Mouse (Mus musculus): Measurements from ENCODE around the gene Arhgap8. TPM values are rescaled to one million over a fixed set of nuclear protein-coding genes. Genes with fewer than 3 reads are reported as not detected.

The Arhgap8 gene
- polyA plus RNA-seq, 1 experiment from 2014 or later, result 0.46 TPM

GRCm38 (mm10) chr15:84679090-84679489, 40.8 kb upstream of the Arhgap8 start:
- no peak for ATAC-seq (ENCODE audit: low FRiP score, low TSS enrichment)
- Histone ChIP-seq H3K9ac (replicated peaks; ENCODE audit: low read length) (no peak overlapping the region), H3K4me3 (replicated peaks; ENCODE audit: low read depth, low read length) (no peak overlapping the region), H3K4me2 (ENCODE audit: low read length) (no peak overlapping the region), H3K27me3 (ENCODE audit: control insufficient read depth, insufficient read depth, low read length) (peaks cover 30% of the 10 kb centered on the region), H3K9me3 (ENCODE audit: control insufficient read depth, low read length) (no peaks in the 10 kb centered on the region), H3K4me1 (ENCODE audit: control insufficient read depth, insufficient read depth, low read length) (peaks cover 6% of the 10 kb centered on the region; the same call in 1 of the 2 replicates), H3K27ac (replicated peaks; ENCODE audit: low read depth, low read length) (no peak overlapping the region), H3K36me3 (ENCODE audit: control insufficient read depth, insufficient read depth, low read length) (no peaks in the 10 kb centered on the region)
- DNase-seq, result no peak
- 97% methylated on average over 4 of the region's 4 CpGs for WGBS

GRCm38 (mm10) chr15:84679794-84680193, 40.1 kb upstream of the Arhgap8 start:
- H3K9ac ChIP-seq (replicated peaks; ENCODE audit: low read length), result no peak overlapping the region
- DNase-seq, result no peak
- no peak for ATAC-seq (ENCODE audit: low FRiP score, low TSS enrichment)
- peaks cover 6% of the 10 kb centered on the region; the same call in 1 of the 2 replicates for H3K4me1 ChIP-seq (ENCODE audit: control insufficient read depth, insufficient read depth, low read length)
- no peak overlapping the region for H3K4me2 ChIP-seq (ENCODE audit: low read length)
- no peak overlapping the region for H3K4me3 ChIP-seq (replicated peaks; ENCODE audit: low read depth, low read length)
- H3K9me3 ChIP-seq (ENCODE audit: control insufficient read depth, low read length), result no peaks in the 10 kb centered on the region
- WGBS, result 74% methylated on average over 3 of the region's 3 CpGs
- no peaks in the 10 kb centered on the region for H3K36me3 ChIP-seq (ENCODE audit: control insufficient read depth, insufficient read depth, low read length)
- H3K27ac ChIP-seq (replicated peaks; ENCODE audit: low read depth, low read length), result no peak overlapping the region
- H3K27me3 ChIP-seq (ENCODE audit: control insufficient read depth, insufficient read depth, low read length), result peaks cover 30% of the 10 kb centered on the region

DNA sequence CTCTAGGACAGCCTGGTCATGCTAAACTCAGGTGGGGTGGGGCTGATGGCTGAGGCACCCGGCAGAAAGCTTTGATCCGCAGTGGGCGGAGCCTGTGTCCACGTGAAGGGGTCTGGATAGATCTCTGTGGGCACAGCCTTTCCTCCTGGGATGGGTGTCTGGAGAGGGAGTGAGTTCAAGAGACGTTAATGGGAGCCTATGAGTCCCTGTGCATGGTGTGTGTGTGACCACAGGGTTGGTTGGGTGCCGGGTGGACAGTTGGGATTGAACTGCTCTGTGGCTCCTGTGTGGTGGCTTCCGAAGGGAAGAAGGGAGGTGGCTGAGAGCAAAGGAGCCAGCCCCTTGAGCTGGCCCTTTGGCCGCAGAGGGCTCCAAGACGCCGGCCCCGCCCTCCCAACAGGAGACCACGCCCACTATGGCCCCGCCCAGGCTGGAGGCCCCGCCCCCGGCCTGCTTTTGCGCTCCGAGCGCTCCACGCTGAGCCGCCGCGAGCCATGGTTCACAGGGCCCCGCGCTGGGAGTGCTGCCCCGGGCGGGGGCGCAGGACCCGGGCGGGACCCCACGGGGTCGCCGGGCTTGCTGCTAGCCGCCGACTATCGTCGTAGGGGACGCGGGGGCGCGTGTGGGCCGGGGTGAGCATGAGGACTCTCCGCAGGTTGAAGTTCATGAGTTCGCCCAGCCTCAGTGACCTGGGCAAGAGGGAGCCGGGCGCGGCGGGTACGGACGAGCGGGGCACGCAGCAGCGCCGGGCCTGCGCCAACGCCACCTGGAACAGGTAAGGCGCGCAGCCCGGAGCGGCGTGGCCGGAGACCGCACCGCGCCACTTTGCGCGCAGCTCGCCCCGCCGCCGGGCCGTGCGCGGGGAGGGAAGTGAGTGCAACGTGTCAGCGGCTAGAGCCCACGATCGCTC, 39.1 kb upstream of the Arhgap8 start:
- DNase-seq (peak; percentile 67), ATAC-seq (ENCODE audit: low FRiP score, low TSS enrichment) (peak; percentile 60; the same call in 1 of the 2 replicates)
- peak overlapping the region; percentile 44 for H3K4me3 ChIP-seq (replicated peaks; ENCODE audit: low read depth, low read length)
- H3K27ac ChIP-seq (replicated peaks; ENCODE audit: low read depth, low read length), result no peak overlapping the region
- H3K4me2 ChIP-seq (ENCODE audit: low read length), result peak overlapping the region; percentile 90
- peaks cover 6% of the 10 kb centered on the region; the same call in 1 of the 2 replicates for H3K4me1 ChIP-seq (ENCODE audit: control insufficient read depth, insufficient read depth, low read length)
- under 1% methylated on average over 70 of the region's 77 CpGs for WGBS
- H3K9ac ChIP-seq (replicated peaks; ENCODE audit: low read length), result peak overlapping the region; percentile 36
- H3K27me3 ChIP-seq (ENCODE audit: control insufficient read depth, insufficient read depth, low read length), result peaks cover 30% of the 10 kb centered on the region
- H3K9me3 ChIP-seq (ENCODE audit: control insufficient read depth, low read length), result no peaks in the 10 kb centered on the region
- no peaks in the 10 kb centered on the region for H3K36me3 ChIP-seq (ENCODE audit: control insufficient read depth, insufficient read depth, low read length)

GRCm38 (mm10) chr15:84681455-84682193, 38.2 kb upstream of the Arhgap8 start:
- Histone ChIP-seq H3K27me3 (ENCODE audit: control insufficient read depth, insufficient read depth, low read length) (peaks cover 30% of the 10 kb centered on the region), H3K9ac (replicated peaks; ENCODE audit: low read length) (peak overlapping the region; percentile 36), H3K4me2 (ENCODE audit: low read length) (peak overlapping the region; percentile 90), H3K4me1 (ENCODE audit: control insufficient read depth, insufficient read depth, low read length) (peaks cover 6% of the 10 kb centered on the region; the same call in 1 of the 2 replicates), H3K9me3 (ENCODE audit: control insufficient read depth, low read length) (no peaks in the 10 kb centered on the region), H3K27ac (replicated peaks; ENCODE audit: low read depth, low read length) (no peak overlapping the region), H3K4me3 (replicated peaks; ENCODE audit: low read depth, low read length) (peak overlapping the region; percentile 44), H3K36me3 (ENCODE audit: control insufficient read depth, insufficient read depth, low read length) (no peaks in the 10 kb centered on the region)
- DNase-seq, result peak; percentile 46
- WGBS, result 2% methylated on average over 31 of the region's 31 CpGs
- ATAC-seq (ENCODE audit: low FRiP score, low TSS enrichment), result no peak

GRCm38 (mm10) chr15:84682206-84682605, 37.6 kb upstream of the Arhgap8 start:
- Histone ChIP-seq H3K4me1 (ENCODE audit: control insufficient read depth, insufficient read depth, low read length) (peaks cover 6% of the 10 kb centered on the region; the same call in 1 of the 2 replicates), H3K27ac (replicated peaks; ENCODE audit: low read depth, low read length) (no peak overlapping the region), H3K9ac (replicated peaks; ENCODE audit: low read length) (no peak overlapping the region), H3K4me3 (replicated peaks; ENCODE audit: low read depth, low read length) (no peak overlapping the region), H3K4me2 (ENCODE audit: low read length) (no peak overlapping the region; the same call in 1 of the 2 replicates), H3K36me3 (ENCODE audit: control insufficient read depth, insufficient read depth, low read length) (no peaks in the 10 kb centered on the region), H3K27me3 (ENCODE audit: control insufficient read depth, insufficient read depth, low read length) (peaks cover 30% of the 10 kb centered on the region), H3K9me3 (ENCODE audit: control insufficient read depth, low read length) (no peaks in the 10 kb centered on the region)
- WGBS, result 69% methylated on average over 3 of the region's 3 CpGs
- DNase-seq (no peak), ATAC-seq (ENCODE audit: low FRiP score, low TSS enrichment) (no peak)

GRCm38 (mm10) chr15:84682821-84683220, 37.0 kb upstream of the Arhgap8 start:
- ATAC-seq (ENCODE audit: low FRiP score, low TSS enrichment) (no peak), DNase-seq (no peak)
- no peak overlapping the region for H3K4me2 ChIP-seq (ENCODE audit: low read length)
- WGBS, result 70% methylated on average over 5 of the region's 5 CpGs
- no peak overlapping the region for H3K27ac ChIP-seq (replicated peaks; ENCODE audit: low read depth, low read length)
- no peaks in the 10 kb centered on the region for H3K9me3 ChIP-seq (ENCODE audit: control insufficient read depth, low read length)
- H3K27me3 ChIP-seq (ENCODE audit: control insufficient read depth, insufficient read depth, low read length), result peaks cover 30% of the 10 kb centered on the region
- peaks cover 6% of the 10 kb centered on the region; the same call in 1 of the 2 replicates for H3K4me1 ChIP-seq (ENCODE audit: control insufficient read depth, insufficient read depth, low read length)
- no peak overlapping the region for H3K9ac ChIP-seq (replicated peaks; ENCODE audit: low read length)
- no peaks in the 10 kb centered on the region for H3K36me3 ChIP-seq (ENCODE audit: control insufficient read depth, insufficient read depth, low read length)
- no peak overlapping the region for H3K4me3 ChIP-seq (replicated peaks; ENCODE audit: low read depth, low read length)

- 67% methylated on average over 5 of the region's 5 CpGs for WGBS
- H3K4me2 ChIP-seq (ENCODE audit: low read length), result no peak overlapping the region
- peaks cover 6% of the 10 kb centered on the region; the same call in 1 of the 2 replicates for H3K4me1 ChIP-seq (ENCODE audit: control insufficient read depth, insufficient read depth, low read length)
- H3K36me3 ChIP-seq (ENCODE audit: control insufficient read depth, insufficient read depth, low read length), result 0 out of 2 replicates have a peak, but pooled peaks cover 5% of the 10 kb centered on the region
- no peak overlapping the region for H3K4me3 ChIP-seq (replicated peaks; ENCODE audit: low read depth, low read length)
- no peak overlapping the region for H3K27ac ChIP-seq (replicated peaks; ENCODE audit: low read depth, low read length)
- H3K9me3 ChIP-seq (ENCODE audit: control insufficient read depth, low read length), result no peaks in the 10 kb centered on the region
- no peak overlapping the region for H3K9ac ChIP-seq (replicated peaks; ENCODE audit: low read length)
- no peak for ATAC-seq (ENCODE audit: low FRiP score, low TSS enrichment)
- DNase-seq, result no peak
- peaks cover 30% of the 10 kb centered on the region for H3K27me3 ChIP-seq (ENCODE audit: control insufficient read depth, insufficient read depth, low read length)
These were observed 35.3 kb upstream of the Arhgap8 start for GRCm38 (mm10) chr15:84684520-84684919.

DNA sequence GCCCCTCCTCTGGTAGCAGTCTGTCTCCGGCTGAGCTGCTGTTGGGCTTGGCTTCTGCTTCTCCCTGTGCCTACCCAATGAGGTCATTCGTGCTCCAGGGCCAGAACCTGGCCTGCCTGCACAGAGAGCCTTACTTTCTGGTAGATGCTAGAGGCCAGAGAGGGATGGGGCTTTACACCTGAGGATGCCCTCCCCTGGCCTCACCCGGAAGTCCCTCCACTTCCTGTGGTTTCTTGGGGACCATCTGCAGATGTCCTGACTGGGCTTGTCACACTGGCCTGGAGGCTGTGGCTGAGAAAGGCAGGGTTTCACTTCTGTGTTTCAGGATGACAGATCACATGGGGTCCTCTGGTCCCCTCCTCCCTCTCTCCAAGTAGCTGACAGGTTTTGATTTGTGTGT, 34.4 kb upstream of the Arhgap8 start:
- Histone ChIP-seq H3K4me3 (replicated peaks; ENCODE audit: low read depth, low read length) (no peak overlapping the region), H3K9me3 (ENCODE audit: control insufficient read depth, low read length) (no peaks in the 10 kb centered on the region), H3K9ac (replicated peaks; ENCODE audit: low read length) (no peak overlapping the region), H3K27me3 (ENCODE audit: control insufficient read depth, insufficient read depth, low read length) (peaks cover 23% of the 10 kb centered on the region), H3K36me3 (ENCODE audit: control insufficient read depth, insufficient read depth, low read length) (peaks cover 12% of the 10 kb centered on the region; the same call in 1 of the 2 replicates), H3K4me2 (ENCODE audit: low read length) (no peak overlapping the region), H3K4me1 (ENCODE audit: control insufficient read depth, insufficient read depth, low read length) (peaks cover 6% of the 10 kb centered on the region; the same call in 1 of the 2 replicates), H3K27ac (replicated peaks; ENCODE audit: low read depth, low read length) (no peak overlapping the region)
- 82% methylated on average over 3 of the region's 3 CpGs for WGBS
- no peak for DNase-seq
- ATAC-seq (ENCODE audit: low FRiP score, low TSS enrichment), result no peak

Measured in midbrain, embryonic 14.5 days (tissue).